Mouse (Mus musculus): ENCODE data around the gene Nae1.

DNA sequence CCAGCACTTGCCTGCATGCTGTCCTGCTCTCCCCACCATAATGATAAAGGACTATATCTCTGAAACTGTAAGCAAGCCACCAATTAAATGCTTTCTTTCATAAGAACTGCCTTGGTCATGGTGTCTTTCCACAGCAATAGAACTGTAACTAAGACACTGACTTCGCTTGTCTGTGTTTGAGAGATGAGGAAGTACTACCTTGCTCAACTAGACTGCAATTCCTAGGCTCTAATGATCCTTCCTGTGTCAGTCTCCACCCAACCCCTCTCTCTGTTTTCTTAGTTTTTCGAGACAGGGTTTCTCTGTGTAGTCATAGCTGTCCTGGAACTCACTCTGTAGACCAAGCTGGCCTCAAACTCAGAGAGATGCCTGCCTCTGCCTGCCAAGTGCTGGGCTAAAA is 67.0 kb downstream of the Nae1 start:
- TF ChIP-seq CTCF (IDR thresholded peaks at IDR 0.05), result no peak
- TF ChIP-seq POLR2A (IDR thresholded peaks at IDR 0.05; ENCODE audit: insufficient read depth, low read depth, low read length), result no peak
- no peak for TF ChIP-seq EP300 (IDR thresholded peaks at IDR 0.05; ENCODE audit: insufficient read depth, low read depth, low read length)

Measured in heart, adult 2 months (tissue).